In genomic region chr2:76491371-76491770, GRCm38 (mm10) we compare ENCODE assay signal across 23 mouse cellular contexts.
DNase-seq lines count a peak whose midpoint lies in the region; ATAC-seq lines count a peak whose summit lies in the region.
"Had no signal": no experiment of that assay in that cellular context is flagged by ENCODE, and none has a peak within 500 bp of the region (broad histone marks: within the 10 kb centered on the region; RNA-seq: fewer than 3 reads in every experiment).

No protein-coding gene starts in this region.

- no peak for ATAC-seq in hindbrain, embryonic 16.5 days
- ATAC-seq in midbrain, embryonic 14.5 days (ENCODE audit: low FRiP score, low TSS enrichment): no peak
- ATAC-seq in midbrain, embryonic 16.5 days: no peak
- ATAC-seq in neural tube, embryonic 13.5 days (ENCODE audit: low read depth): no peak
- ATAC-seq: CD4-positive, CD25-positive, alpha-beta regulatory T cell, adult 4 months; forebrain, embryonic 13.5 days; forebrain, postnatal 0 days had no signal

- no peak overlapping the region for H3K4me2 ChIP-seq in hindbrain, embryonic 16.5 days (ENCODE audit: low read length)
- no peak overlapping the region for H3K4me2 ChIP-seq in midbrain, embryonic 14.5 days (ENCODE audit: low read length)
- no peak overlapping the region for H3K4me2 ChIP-seq in midbrain, embryonic 16.5 days (ENCODE audit: low read length)
- no peak overlapping the region for H3K4me2 ChIP-seq in neural tube, embryonic 13.5 days
- H3K4me2 ChIP-seq: forebrain, embryonic 13.5 days; heart, embryonic 11.5 days; heart, embryonic 15.5 days had no signal

- no peak overlapping the region for H3K9ac ChIP-seq in hindbrain, embryonic 16.5 days (ENCODE audit: low read depth, low read length)
- H3K9ac ChIP-seq in midbrain, embryonic 14.5 days (replicated peaks; ENCODE audit: low read length): no peak overlapping the region
- no peak overlapping the region for H3K9ac ChIP-seq in midbrain, embryonic 16.5 days (ENCODE audit: low read depth, low read length)
- no peak overlapping the region for H3K9ac ChIP-seq in neural tube, embryonic 13.5 days
- H3K9ac ChIP-seq: forebrain, embryonic 13.5 days; forebrain, postnatal 0 days; heart, embryonic 15.5 days had no signal

- H3K27me3 ChIP-seq in hindbrain, embryonic 10.5 days (ENCODE audit: insufficient read depth, poor library complexity, severe bottlenecking): no peaks in the 10 kb centered on the region
- H3K27me3 ChIP-seq in hindbrain, embryonic 16.5 days (replicated peaks; ENCODE audit: control insufficient read depth, insufficient read depth, low read length): no peaks in the 10 kb centered on the region
- H3K27me3 ChIP-seq in midbrain, embryonic 14.5 days (ENCODE audit: control insufficient read depth, insufficient read depth, low read length): no peaks in the 10 kb centered on the region
- H3K27me3 ChIP-seq in midbrain, embryonic 16.5 days (ENCODE audit: control insufficient read depth, insufficient read depth, low read depth, low read length): no peaks in the 10 kb centered on the region
- no peaks in the 10 kb centered on the region for H3K27me3 ChIP-seq in neural tube, embryonic 13.5 days
- H3K27me3 ChIP-seq: forebrain, embryonic 13.5 days; heart, embryonic 15.5 days had no signal

- H3K4me3 ChIP-seq in hindbrain, embryonic 10.5 days: no peak overlapping the region
- no peak overlapping the region for H3K4me3 ChIP-seq in hindbrain, embryonic 16.5 days (ENCODE audit: low read length)
- no peak overlapping the region for H3K4me3 ChIP-seq in midbrain, embryonic 14.5 days (replicated peaks; ENCODE audit: low read depth, low read length)
- H3K4me3 ChIP-seq in midbrain, embryonic 16.5 days (ENCODE audit: low read depth, low read length): no peak overlapping the region
- H3K4me3 ChIP-seq in neural tube, embryonic 13.5 days: no peak overlapping the region
- H3K4me3 ChIP-seq: embryonic facial prominence, embryonic 10.5 days; forebrain, embryonic 13.5 days; heart, adult 2 months; heart, embryonic 15.5 days had no signal

- 91% methylated on average over 6 of the region's 6 CpGs for WGBS in hindbrain, embryonic 10.5 days
- WGBS in hindbrain, embryonic 16.5 days: 74% methylated on average over 6 of the region's 6 CpGs
- WGBS in midbrain, embryonic 14.5 days: 76% methylated on average over 6 of the region's 6 CpGs
- 83% methylated on average over 6 of the region's 6 CpGs for WGBS in midbrain, embryonic 16.5 days
- WGBS in neural tube, embryonic 13.5 days: 72% methylated on average over 6 of the region's 6 CpGs

- peaks cover 6% of the 10 kb centered on the region for H3K4me1 ChIP-seq in hindbrain, embryonic 10.5 days (replicated peaks)
- H3K4me1 ChIP-seq in hindbrain, embryonic 16.5 days (ENCODE audit: control insufficient read depth, insufficient read depth, low read depth, low read length): peaks cover 2% of the 10 kb centered on the region
- H3K4me1 ChIP-seq in midbrain, embryonic 14.5 days (ENCODE audit: control insufficient read depth, insufficient read depth, low read length): peaks cover 5% of the 10 kb centered on the region; the same call in 1 of the 2 replicates
- peaks cover 4% of the 10 kb centered on the region for H3K4me1 ChIP-seq in midbrain, embryonic 16.5 days (ENCODE audit: control insufficient read depth, insufficient read depth, low read length)
- H3K4me1 ChIP-seq in neural tube, embryonic 13.5 days (replicated peaks): peaks cover 23% of the 10 kb centered on the region
- H3K4me1 ChIP-seq: heart, embryonic 15.5 days had no signal

- H3K9me3 ChIP-seq in hindbrain, embryonic 10.5 days: no peaks in the 10 kb centered on the region
- no peaks in the 10 kb centered on the region for H3K9me3 ChIP-seq in hindbrain, embryonic 16.5 days (ENCODE audit: control insufficient read depth, low read length)
- H3K9me3 ChIP-seq in midbrain, embryonic 14.5 days (ENCODE audit: control insufficient read depth, low read length): no peaks in the 10 kb centered on the region
- no peaks in the 10 kb centered on the region for H3K9me3 ChIP-seq in midbrain, embryonic 16.5 days (replicated peaks; ENCODE audit: control insufficient read depth, low read length, poor library complexity, severe bottlenecking)
- no peaks in the 10 kb centered on the region for H3K9me3 ChIP-seq in neural tube, embryonic 13.5 days
- H3K9me3 ChIP-seq: embryonic facial prominence, embryonic 10.5 days; forebrain, embryonic 13.5 days; G1E; heart, embryonic 15.5 days had no signal

- no peak for DNase-seq in hindbrain, embryonic 10.5 days (ENCODE audit: low spot score)
- peak; percentile 29 to 39 for DNase-seq in kidney, adult 8-10 months
- DNase-seq in kidney, adult 11 months: no peak
- no peak for DNase-seq in midbrain, embryonic 14.5 days
- DNase-seq in urinary bladder, postnatal 25 days (ENCODE audit: low spot score): no peak
- DNase-seq: adrenal gland, adult 8-10 months; adrenal gland, postnatal 36 days; B cell, adult 2 months; cerebellum, adult 2 months; cerebellum, postnatal 10 days; forebrain, postnatal 0 days; gastrocnemius, postnatal 14 days; heart, adult 2 months; heart, postnatal 14 days had no signal

- H3K27ac ChIP-seq in hindbrain, embryonic 10.5 days: peak overlapping the region; percentile 42; the same call in 1 of the 2 replicates
- H3K27ac ChIP-seq in hindbrain, embryonic 16.5 days (ENCODE audit: low read depth, low read length): no peak overlapping the region
- H3K27ac ChIP-seq in midbrain, embryonic 14.5 days (replicated peaks; ENCODE audit: low read depth, low read length): peak overlapping the region; percentile 56; the same call in 1 of the 2 replicates
- no peak overlapping the region; the same call in 1 of the 2 replicates for H3K27ac ChIP-seq in midbrain, embryonic 16.5 days (ENCODE audit: low read length)
- H3K27ac ChIP-seq in neural tube, embryonic 13.5 days (replicated peaks): peak overlapping the region; percentile 80
- H3K27ac ChIP-seq: embryonic facial prominence, embryonic 10.5 days; forebrain, embryonic 13.5 days; heart, adult 2 months; heart, embryonic 15.5 days had no signal

- no peaks in the 10 kb centered on the region for H3K36me3 ChIP-seq in hindbrain, embryonic 10.5 days
- H3K36me3 ChIP-seq in hindbrain, embryonic 16.5 days (ENCODE audit: control insufficient read depth, insufficient read depth, low read length): no peaks in the 10 kb centered on the region
- H3K36me3 ChIP-seq in midbrain, embryonic 14.5 days (ENCODE audit: control insufficient read depth, insufficient read depth, low read length): no peaks in the 10 kb centered on the region
- no peaks in the 10 kb centered on the region for H3K36me3 ChIP-seq in midbrain, embryonic 16.5 days (ENCODE audit: control insufficient read depth, insufficient read depth, low read length)
- H3K36me3 ChIP-seq in neural tube, embryonic 13.5 days: no peaks in the 10 kb centered on the region
- H3K36me3 ChIP-seq: embryonic facial prominence, embryonic 10.5 days; G1E; heart, embryonic 15.5 days had no signal

Comparison
In these comparisons a context has a peak if more than half of its experiments do, and no peak if none do; other contexts are left out.
1. DNase-seq: peak in kidney, adult 8-10 months (2 of 2); none in hindbrain, embryonic 10.5 days (single experiment), kidney, adult 11 months (single experiment), midbrain, embryonic 14.5 days (single experiment) and urinary bladder, postnatal 25 days (single experiment).
2. H3K27ac ChIP-seq: peak in hindbrain, embryonic 10.5 days (single experiment), midbrain, embryonic 14.5 days (single experiment) and neural tube, embryonic 13.5 days (single experiment); none in hindbrain, embryonic 16.5 days (single experiment) and midbrain, embryonic 16.5 days (single experiment).